Mouse (Mus musculus): ENCODE data around the gene Taf4. TPM values are rescaled to one million over a fixed set of nuclear protein-coding genes. Genes with fewer than 3 reads are reported as not detected.

Taf4 gene
- 10 to 100 TPM; 10.5 to 10.9 TPM for total RNA-seq (2021)
- long read RNA-seq, experiment 1, full-length matches to known transcripts: 7 of 26 reads
- long read RNA-seq, experiment 1, partial matches to known transcripts: 3 of 26 reads
- long read RNA-seq, experiment 1, other reads (novel, unspliced or antisense): 16 of 26 reads
- long read RNA-seq, experiment 2, full-length matches to known transcripts: 8 of 16 reads
- long read RNA-seq, experiment 2, partial matches to known transcripts: 0 of 16 reads
- long read RNA-seq, experiment 2, other reads (novel, unspliced or antisense): 8 of 16 reads

GRCm38 (mm10) chr2:179976628-179977343 lies at the start of gene Taf4:
Gene Taf4, minus strand, starts transcription at chr2:179976646.
- peak; percentile 94 for DNase-seq
- TF ChIP-seq CTCF (IDR thresholded peaks at IDR 0.05): no peak
- intact Hi-C loops (cut with DNase I): loop anchor here (1.0 to 5.0 kb wide), 3 partner anchors 48 to 66 kb away; partner anchors contain the start of genes Lsm14b, Psma7 and Ss18l1

GRCm38 (mm10) chr2:180025861-180026200 lies 49.4 kb upstream of the Taf4 start:
- H3K4me3 ChIP-seq: peak overlapping the region; percentile 97
- intact Hi-C loops (cut with DNase I): loop anchor here (2.0 kb wide), 1 partner anchor 15 kb away; no protein-coding TSS in a partner anchor
- TF ChIP-seq CTCF (IDR thresholded peaks at IDR 0.05): no peak
- DNase-seq: no peak
- H3K27ac ChIP-seq: peak overlapping the region; percentile 96

More at GRCm38 (mm10) chr2:179976628-179977343, at the start of gene Taf4:
- H3K27ac ChIP-seq: peak within 1 kb of the TSS; percentile 100
- peak within 1 kb of the TSS; percentile 99 for H3K4me3 ChIP-seq

GRCm38 (mm10) chr2:180025135-180025860 lies 48.9 kb upstream of the Taf4 start:
- DNase-seq: peak; percentile 68
- peak overlapping the region; percentile 96 for H3K27ac ChIP-seq
- TF ChIP-seq CTCF (IDR thresholded peaks at IDR 0.05): no peak
- peak overlapping the region; percentile 97 for H3K4me3 ChIP-seq
- intact Hi-C loops (cut with DNase I): no loop called here

GRCm38 (mm10) chr2:180024401-180025098 lies 48.1 kb upstream of the Taf4 start, which contains the start of gene Lsm14b:
Gene Lsm14b, plus strand, starts transcription at chr2:180024987.
- no peak for TF ChIP-seq CTCF (IDR thresholded peaks at IDR 0.05)
- Histone ChIP-seq H3K4me3 (peak within 1 kb of the TSS; percentile 97), H3K27ac (peak within 1 kb of the TSS; percentile 96)
- DNase-seq: peak; percentile 100
- intact Hi-C loops (cut with DNase I): loop anchor here (1.0 to 5.0 kb wide), 2 partner anchors 48 to 93 kb away; partner anchors contain the start of genes Osbpl2 and Taf4

- Histone ChIP-seq H3K27ac (peak overlapping the region; percentile 96), H3K4me3 (no peak overlapping the region)
- DNase-seq: peak; percentile 57
- intact Hi-C loops (cut with DNase I): loop anchor here (5.0 kb wide), 1 partner anchor 95 kb away; the partner anchor contains the start of gene Osbpl2
- no peak for TF ChIP-seq CTCF (IDR thresholded peaks at IDR 0.05)
Observed at GRCm38 (mm10) chr2:180022751-180023150, 46.3 kb upstream of the Taf4 start.

GRCm38 (mm10) chr2:180020919-180021318 lies 44.5 kb upstream of the Taf4 start:
- peak overlapping the region; percentile 82 for H3K27ac ChIP-seq
- intact Hi-C loops (cut with DNase I): loop anchor here (5.0 kb wide), 1 partner anchor 96 kb away; the partner anchor contains the start of gene Osbpl2
- no peak for TF ChIP-seq CTCF (IDR thresholded peaks at IDR 0.05)
- no peak for DNase-seq
- H3K4me3 ChIP-seq: no peak overlapping the region

- intact Hi-C loops (cut with DNase I): loop anchor here (5.0 kb wide), 1 partner anchor 97 kb away; the partner anchor contains the start of gene Osbpl2
- peak; percentile 64 for DNase-seq
- no peak overlapping the region for H3K4me3 ChIP-seq
- peak overlapping the region; percentile 82 for H3K27ac ChIP-seq
- TF ChIP-seq CTCF (IDR thresholded peaks at IDR 0.05): no peak
Observed at GRCm38 (mm10) chr2:180020091-180020661, 43.7 kb upstream of the Taf4 start.

- no peak overlapping the region for H3K4me3 ChIP-seq
- DNase-seq: no peak
- intact Hi-C loops (cut with DNase I): no loop called here
- no peak overlapping the region for H3K27ac ChIP-seq
- TF ChIP-seq CTCF (IDR thresholded peaks at IDR 0.05): no peak
Observed at GRCm38 (mm10) chr2:180018573-180018972, 42.1 kb upstream of the Taf4 start.

GRCm38 (mm10) chr2:180017632-180018031 lies 41.2 kb upstream of the Taf4 start:
- intact Hi-C loops (cut with DNase I): no loop called here
- TF ChIP-seq CTCF (IDR thresholded peaks at IDR 0.05): no peak
- no peak for DNase-seq
- no peak overlapping the region for H3K4me3 ChIP-seq
- H3K27ac ChIP-seq: no peak overlapping the region

- intact Hi-C loops (cut with DNase I): no loop called here
- no peak overlapping the region for H3K4me3 ChIP-seq
- H3K27ac ChIP-seq: no peak overlapping the region
- no peak for DNase-seq
- no peak for TF ChIP-seq CTCF (IDR thresholded peaks at IDR 0.05)
Observed at GRCm38 (mm10) chr2:180013686-180014085, 37.2 kb upstream of the Taf4 start.

- no peak for DNase-seq
- Histone ChIP-seq H3K4me3 (no peak overlapping the region), H3K27ac (no peak overlapping the region)
- no peak for TF ChIP-seq CTCF (IDR thresholded peaks at IDR 0.05)
- intact Hi-C loops (cut with DNase I): no loop called here
Observed at GRCm38 (mm10) chr2:180011370-180011769, 34.9 kb upstream of the Taf4 start.

All from gastrocnemius, adult 2 months (tissue).